Mouse (Mus musculus) cerebellum, adult 9-10 months (tissue): ENCODE measurements at regions not wholly inside any gene's neighbourhood (a gene's known extent, or its start where the extent isn't known, plus 50 kb on each side); places are given as distances from the start of the nearest gene placed in this dataset.

Experiments
- DNase-seq: peaks from one replicate; pipeline ENCODE4 v3.0.0; 2022

- DNase-seq, result no peak
Observed at GRCm38 (mm10) chr2:71694758-71695310, 50.6 kb upstream of the Itga6 start.
